Mouse (Mus musculus): ENCODE measurements around the gene Mbnl3. TPM values are rescaled to one million over a fixed set of nuclear protein-coding genes. Genes with fewer than 3 reads are reported as not detected.
A peak's percentile ranks its signal among the peaks of the same experiment; 100 is the strongest.

The Mbnl3 gene
- polyA plus RNA-seq (2011; ENCODE audit: insufficient read length, low read depth, missing spikeins) = 8.6 and 11.3 TPM in 2 replicates

GRCm38 (mm10) chrX:51206432-51206831, at the start of gene Mbnl3:
Mbnl3 (minus strand) TSS chrX:51206532.
- Histone ChIP-seq H3K4me3 (ENCODE audit: insufficient read depth, low read length) (peak within 1 kb of the TSS; percentile 54), H3K27ac (ENCODE audit: insufficient read depth, low read length) (no peak within 1 kb of the TSS), H3K4me1 (ENCODE audit: control insufficient read depth, insufficient read depth, low read length) (no peaks in the 10 kb centered on the region)
- TF ChIP-seq POLR2A (IDR thresholded peaks at IDR 0.05; ENCODE audit: low read depth, low read length) (no peak), CTCF (IDR thresholded peaks at IDR 0.05; ENCODE audit: borderline replicate concordance, insufficient read depth, low read length) (no peak)

GRCm38 (mm10) chrX:51205548-51206324, 596 bp downstream of the Mbnl3 start:
- TF ChIP-seq POLR2A (IDR thresholded peaks at IDR 0.05; ENCODE audit: low read depth, low read length) (no peak), CTCF (IDR thresholded peaks at IDR 0.05; ENCODE audit: borderline replicate concordance, insufficient read depth, low read length) (no peak)
- peak overlapping the region; percentile 54 for H3K4me3 ChIP-seq (ENCODE audit: insufficient read depth, low read length)
- no peaks in the 10 kb centered on the region for H3K4me1 ChIP-seq (ENCODE audit: control insufficient read depth, insufficient read depth, low read length)
- H3K27ac ChIP-seq (ENCODE audit: insufficient read depth, low read length) = no peak overlapping the region

- TF ChIP-seq CTCF (IDR thresholded peaks at IDR 0.05; ENCODE audit: borderline replicate concordance, insufficient read depth, low read length) (no peak), POLR2A (IDR thresholded peaks at IDR 0.05; ENCODE audit: low read depth, low read length) (no peak)
- no peak overlapping the region for H3K27ac ChIP-seq (ENCODE audit: insufficient read depth, low read length)
- H3K4me3 ChIP-seq (ENCODE audit: insufficient read depth, low read length) = peak overlapping the region; percentile 54
- H3K4me1 ChIP-seq (ENCODE audit: control insufficient read depth, insufficient read depth, low read length) = no peaks in the 10 kb centered on the region
These were observed 1.4 kb downstream of the Mbnl3 start for GRCm38 (mm10) chrX:51204626-51205547.

- no peak for TF ChIP-seq CTCF (IDR thresholded peaks at IDR 0.05; ENCODE audit: borderline replicate concordance, insufficient read depth, low read length)
- no peaks in the 10 kb centered on the region for H3K4me1 ChIP-seq (ENCODE audit: control insufficient read depth, insufficient read depth, low read length)
- H3K27ac ChIP-seq (ENCODE audit: insufficient read depth, low read length) = peak overlapping the region; percentile 47; the same call in 1 of the 2 replicates
- H3K4me3 ChIP-seq (ENCODE audit: insufficient read depth, low read length) = no peak overlapping the region
These were observed 9.3 kb downstream of the Mbnl3 start for GRCm38 (mm10) chrX:51197012-51197411.

- no peak overlapping the region for H3K27ac ChIP-seq (ENCODE audit: insufficient read depth, low read length)
- no peaks in the 10 kb centered on the region for H3K4me1 ChIP-seq (ENCODE audit: control insufficient read depth, insufficient read depth, low read length)
- H3K4me3 ChIP-seq (ENCODE audit: insufficient read depth, low read length) = no peak overlapping the region
- no peak for TF ChIP-seq CTCF (IDR thresholded peaks at IDR 0.05; ENCODE audit: borderline replicate concordance, insufficient read depth, low read length)
- no peak for TF ChIP-seq POLR2A (IDR thresholded peaks at IDR 0.05; ENCODE audit: low read depth, low read length)
These were observed 34.4 kb downstream of the Mbnl3 start for GRCm38 (mm10) chrX:51171914-51172313.

GRCm38 (mm10) chrX:51171413-51171812, 34.9 kb downstream of the Mbnl3 start:
- H3K4me3 ChIP-seq (ENCODE audit: insufficient read depth, low read length) = no peak overlapping the region
- TF ChIP-seq POLR2A (IDR thresholded peaks at IDR 0.05; ENCODE audit: low read depth, low read length) (no peak), CTCF (IDR thresholded peaks at IDR 0.05; ENCODE audit: borderline replicate concordance, insufficient read depth, low read length) (no peak)
- H3K4me1 ChIP-seq (ENCODE audit: control insufficient read depth, insufficient read depth, low read length) = no peaks in the 10 kb centered on the region
- H3K27ac ChIP-seq (ENCODE audit: insufficient read depth, low read length) = no peak overlapping the region

- Histone ChIP-seq H3K27ac (ENCODE audit: insufficient read depth, low read length) (no peak overlapping the region), H3K4me3 (ENCODE audit: insufficient read depth, low read length) (no peak overlapping the region), H3K4me1 (ENCODE audit: control insufficient read depth, insufficient read depth, low read length) (no peaks in the 10 kb centered on the region)
- TF ChIP-seq POLR2A (IDR thresholded peaks at IDR 0.05; ENCODE audit: low read depth, low read length) (no peak), CTCF (IDR thresholded peaks at IDR 0.05; ENCODE audit: borderline replicate concordance, insufficient read depth, low read length) (no peak)
These were observed 35.9 kb downstream of the Mbnl3 start for GRCm38 (mm10) chrX:51170404-51170803.

GRCm38 (mm10) chrX:51169476-51170045, 36.8 kb downstream of the Mbnl3 start:
- H3K27ac ChIP-seq (ENCODE audit: insufficient read depth, low read length) = no peak overlapping the region
- TF ChIP-seq CTCF (IDR thresholded peaks at IDR 0.05; ENCODE audit: borderline replicate concordance, insufficient read depth, low read length) = no peak
- H3K4me1 ChIP-seq (ENCODE audit: control insufficient read depth, insufficient read depth, low read length) = no peaks in the 10 kb centered on the region
- H3K4me3 ChIP-seq (ENCODE audit: insufficient read depth, low read length) = no peak overlapping the region

GRCm38 (mm10) chrX:51167976-51168375, 38.4 kb downstream of the Mbnl3 start:
- Histone ChIP-seq H3K27ac (ENCODE audit: insufficient read depth, low read length) (no peak overlapping the region), H3K4me1 (ENCODE audit: control insufficient read depth, insufficient read depth, low read length) (no peaks in the 10 kb centered on the region), H3K4me3 (ENCODE audit: insufficient read depth, low read length) (no peak overlapping the region)
- TF ChIP-seq POLR2A (IDR thresholded peaks at IDR 0.05; ENCODE audit: low read depth, low read length) (no peak), CTCF (IDR thresholded peaks at IDR 0.05; ENCODE audit: borderline replicate concordance, insufficient read depth, low read length) (no peak)
